Mouse (Mus musculus) heart, embryonic 14.5 days (tissue): ENCODE data around the gene Agap1. TPM values are rescaled to one million over a fixed set of nuclear protein-coding genes. Genes with fewer than 3 reads are reported as not detected.

ENCODE experiments used
- ATAC-seq: fragments of 200-750 bp; cut with Nextera tagmentation; 2 replicates; pipeline ENCODE4 v1.8.0; 2017; ENCODE audit warnings: low read depth, moderate TSS enrichment; ENCODE audit not compliant: insufficient number of reproducible peaks, insufficient read depth, low FRiP score
- H3K27ac ChIP-seq, 2 experiments: fragments of 200-500 bp in 1 of 2; fragments of 300-500 bp in 1 of 2; sonication (generic) in 1 of 2; replicated peaks in 1 of 2; 2 replicates each; pipeline ENCODE4 v1.5.1; 2012 to 2014; ENCODE audit warnings: low read depth in 2 of 2, low read length in 2 of 2, control low read depth in 1 of 2, mild to moderate bottlenecking in 1 of 2, mixed read lengths in 1 of 2; ENCODE audit not compliant: control insufficient read depth in 1 of 2, insufficient read depth in 1 of 2
- H3K27me3 ChIP-seq: fragments of 300-500 bp; sonication (generic); 2 replicates; pipeline ENCODE4 v1.6.1; 2014; ENCODE audit warnings: mild to moderate bottlenecking, low read length, control low read depth; ENCODE audit not compliant: control insufficient read depth, insufficient read depth
- H3K36me3 ChIP-seq: fragments of 300-500 bp; sonication (generic); 2 replicates; pipeline ENCODE4 v1.6.1; 2014; ENCODE audit warnings: mild to moderate bottlenecking, control low read depth, low read length, mixed read lengths; ENCODE audit not compliant: control insufficient read depth, insufficient read depth
- H3K4me1 ChIP-seq, 2 experiments: fragments of 200-500 bp in 1 of 2; fragments of 300-500 bp in 1 of 2; sonication (generic) in 1 of 2; 2 replicates each; pipeline ENCODE4 v1.6.1; 2012 to 2014; ENCODE audit warnings: low read length in 2 of 2, control low read depth in 1 of 2, mixed read lengths in 1 of 2; ENCODE audit not compliant: control insufficient read depth in 2 of 2, insufficient read depth in 2 of 2
- H3K4me2 ChIP-seq: fragments of 300-500 bp; sonication (generic); 2 replicates; pipeline ENCODE4 v1.6.1; 2014; ENCODE audit warnings: mild to moderate bottlenecking, low read length
- H3K4me3 ChIP-seq, 2 experiments: fragments of 200-500 bp in 1 of 2; fragments of 300-500 bp in 1 of 2; sonication (generic) in 1 of 2; 2 replicates each; pipeline ENCODE4 v1.5.1; 2012 to 2014; ENCODE audit warnings: low read length in 2 of 2, mild to moderate bottlenecking in 2 of 2, control low read depth in 1 of 2, low read depth in 1 of 2, moderate library complexity in 1 of 2; ENCODE audit not compliant: control insufficient read depth in 1 of 2, insufficient read depth in 1 of 2
- H3K9ac ChIP-seq: fragments of 300-500 bp; sonication (generic); 2 replicates; pipeline ENCODE4 v1.6.1; 2014; ENCODE audit warnings: mild to moderate bottlenecking, low read length
- H3K9me3 ChIP-seq: fragments of 300-500 bp; sonication (generic); 2 replicates; pipeline ENCODE4 v1.6.1; 2016; ENCODE audit warnings: low read length, control low read depth; ENCODE audit not compliant: control insufficient read depth
- WGBS: fragments of 180-500 bp; shearing (Covaris S2); extraction: QIAGEN DNeasy Blood & Tissue Kit; methylation state at CpG from one replicate; pipeline ENCODE4 v1.1.7; 2014; 5-methylcytosine and 5-hydroxymethylcytosine counted together
- polyA plus RNA-seq: library from polyadenylated mRNA; unstranded; fragments of >200 nt; fragmentation: Nextera tagmentation; extraction: Ambion mirVana; gene quantifications from 2 replicates; pipeline ENCODE4 v1.2.1, GENCODE M21; 2014

The Agap1 gene
- polyA plus RNA-seq, 1 experiment from 2014 or later = 17.0 TPM

GRCm38 (mm10) chr1:89941701-89942381 lies 487.2 kb downstream of the Agap1 start:
- Histone ChIP-seq H3K4me2 (peak overlapping the region; percentile 66), H3K4me1 (peaks cover 4 to 11% of the 10 kb centered on the region in 2 experiments; a peak in 3 of 4 replicates), H3K27ac (no peak overlapping the region), H3K4me3 (peak overlapping the region; percentile 26 to 38; a peak in 3 of 4 replicates), H3K9me3 (no peaks in the 10 kb centered on the region), H3K9ac (peak overlapping the region; percentile 39; the same call in 1 of the 2 replicates), H3K27me3 (peaks cover 89% of the 10 kb centered on the region), H3K36me3 (no peaks in the 10 kb centered on the region)
- 2% methylated on average over 40 of the region's 40 CpGs for WGBS
- no peak for ATAC-seq

- Histone ChIP-seq H3K4me1 (peaks cover 4 to 11% of the 10 kb centered on the region in 2 experiments; a peak in 3 of 4 replicates), H3K4me3 (peak overlapping the region; percentile 26 to 38; a peak in 3 of 4 replicates), H3K9ac (no peak overlapping the region), H3K27me3 (peaks cover 83% of the 10 kb centered on the region), H3K36me3 (no peaks in the 10 kb centered on the region), H3K27ac (no peak overlapping the region), H3K4me2 (peak overlapping the region; percentile 66), H3K9me3 (no peaks in the 10 kb centered on the region)
- no peak for ATAC-seq
- 6% methylated on average over 15 of the region's 15 CpGs for WGBS
These were observed 487.9 kb downstream of the Agap1 start for GRCm38 (mm10) chr1:89942395-89942976.

GRCm38 (mm10) chr1:89943202-89943601 lies 488.6 kb downstream of the Agap1 start:
- Histone ChIP-seq H3K4me1 (peaks cover 4 to 11% of the 10 kb centered on the region in 2 experiments; a peak in 3 of 4 replicates), H3K27me3 (peaks cover 76% of the 10 kb centered on the region), H3K27ac (no peak overlapping the region), H3K4me2 (peak overlapping the region; percentile 48), H3K9ac (no peak overlapping the region), H3K4me3 (no peak overlapping the region), H3K36me3 (no peaks in the 10 kb centered on the region), H3K9me3 (no peaks in the 10 kb centered on the region)
- 3% methylated on average over 16 of the region's 16 CpGs for WGBS
- ATAC-seq = no peak
